Mouse (Mus musculus) limb, embryonic 13.5 days (tissue): ENCODE measurements at regions not wholly inside any gene's neighbourhood (a gene's known extent, or its start where the extent isn't known, plus 50 kb on each side); places are given as distances from the start of the nearest gene placed in this dataset.
A peak's percentile ranks its signal among the peaks of the same experiment; 100 is the strongest.
"Not testable (repeated sequence)": the region's sequence is repeated elsewhere in the genome, so short reads cannot be mapped to it uniquely, and the experiment has no call there.

Experiments used
- ATAC-seq: fragments of 200-750 bp; cut with Nextera tagmentation; 2 replicates; pipeline ENCODE4 v1.8.0; 2017; ENCODE audit warnings: low read depth, moderate number of reproducible peaks, moderate TSS enrichment; ENCODE audit not compliant: low FRiP score
- H3K27ac ChIP-seq: fragments of 300-500 bp; sonication (generic); 2 replicates; pipeline ENCODE4 v1.5.1; 2015; ENCODE audit warnings: inconsistent platforms, mild to moderate bottlenecking, moderate library complexity
- H3K27me3 ChIP-seq: fragments of 300-500 bp; sonication (generic); 2 replicates; pipeline ENCODE4 v1.6.1; 2015; ENCODE audit warnings: mild to moderate bottlenecking, inconsistent platforms
- H3K36me3 ChIP-seq: fragments of 300-500 bp; sonication (generic); 2 replicates; pipeline ENCODE4 v1.6.1; 2015; ENCODE audit warnings: inconsistent platforms, mild to moderate bottlenecking, moderate library complexity
- H3K4me1 ChIP-seq: fragments of 300-500 bp; sonication (generic); 2 replicates; pipeline ENCODE4 v1.6.1; 2015; ENCODE audit warnings: inconsistent platforms
- H3K4me2 ChIP-seq: fragments of 300-500 bp; sonication (generic); replicated peaks from 2 replicates; pipeline ENCODE4 v1.6.1; 2015; ENCODE audit warnings: inconsistent platforms, mild to moderate bottlenecking, moderate library complexity
- H3K4me3 ChIP-seq: fragments of 300-500 bp; sonication (generic); 2 replicates; pipeline ENCODE4 v1.5.1; 2015; ENCODE audit warnings: moderate library complexity, mild to moderate bottlenecking, inconsistent platforms
- H3K9ac ChIP-seq: fragments of 300-500 bp; sonication (generic); 2 replicates; pipeline ENCODE4 v1.6.1; 2015; ENCODE audit warnings: mild to moderate bottlenecking, inconsistent platforms
- H3K9me3 ChIP-seq: fragments of 300-500 bp; sonication (generic); 2 replicates; pipeline ENCODE4 v1.6.1; 2016; ENCODE audit warnings: inconsistent platforms
- WGBS: fragments of 180-500 bp; shearing (Covaris S2); methylation state at CpG from one replicate; pipeline ENCODE4 v1.1.7; 2015; 5-methylcytosine and 5-hydroxymethylcytosine counted together

DNA sequence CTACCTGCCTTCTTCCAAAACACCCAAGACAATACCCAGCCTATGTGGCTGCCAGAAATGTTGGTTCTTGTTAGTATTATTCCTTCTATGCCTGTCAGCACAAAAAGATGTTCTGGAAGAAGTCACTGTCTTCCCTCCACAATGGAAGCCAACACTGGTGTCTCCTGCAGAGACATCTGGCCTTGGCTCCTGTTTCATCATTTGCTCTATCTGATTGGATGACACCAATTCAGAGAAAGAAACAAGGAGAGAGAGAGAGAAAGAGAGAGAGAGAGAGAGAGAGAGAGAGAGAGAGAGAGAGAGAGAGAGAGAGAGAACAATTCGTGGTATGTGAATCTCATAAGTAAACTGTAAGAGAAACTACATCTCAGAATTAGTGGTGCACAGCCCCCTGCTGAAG is 218.9 kb upstream of the Klf3 start:
- H3K9ac ChIP-seq: no peak overlapping the region
- no peaks in the 10 kb centered on the region for H3K27me3 ChIP-seq
- H3K4me3 ChIP-seq: no peak overlapping the region
- no peaks in the 10 kb centered on the region for H3K9me3 ChIP-seq
- 47% methylated on average over 1 of the region's 1 CpGs for WGBS
- H3K4me1 ChIP-seq: peaks cover 41% of the 10 kb centered on the region
- H3K27ac ChIP-seq: no peak overlapping the region
- H3K4me2 ChIP-seq: no peak overlapping the region
- ATAC-seq: no peak
- H3K36me3 ChIP-seq: no peaks in the 10 kb centered on the region

DNA sequence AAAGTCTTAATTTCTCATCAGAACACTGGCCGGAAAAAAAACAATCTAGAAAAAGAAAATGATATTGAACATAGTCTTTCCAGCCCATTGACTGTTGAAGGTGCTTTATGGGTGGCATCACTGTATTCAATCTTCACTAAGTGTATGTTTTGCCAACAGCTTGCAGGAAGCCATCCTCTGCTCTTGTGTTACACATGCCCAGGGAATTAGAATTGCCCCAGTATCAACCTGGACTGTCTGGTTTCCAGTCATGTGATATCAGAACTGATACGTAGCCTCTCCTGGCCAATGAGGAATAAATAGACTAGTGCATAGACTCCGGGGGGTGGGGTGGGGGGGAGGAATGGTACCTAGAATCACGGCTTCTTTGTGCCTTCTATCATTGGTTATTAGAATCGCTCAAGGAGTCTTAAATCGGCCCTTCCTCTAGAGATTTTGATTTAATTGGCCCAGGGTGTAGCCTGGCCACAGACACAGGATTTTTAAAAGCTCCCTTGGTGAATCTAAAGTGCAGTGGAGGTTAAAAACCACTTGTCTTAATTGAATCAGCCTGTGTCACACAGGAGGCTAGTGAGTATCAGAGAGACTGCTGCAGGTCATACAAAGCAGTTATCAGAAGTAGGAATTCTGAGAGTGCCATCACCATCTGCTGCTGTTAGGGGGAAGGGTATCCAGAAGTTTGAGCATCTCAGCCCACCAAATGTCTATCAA is 218.0 kb upstream of the Klf3 start:
- peaks cover 31% of the 10 kb centered on the region for H3K4me1 ChIP-seq
- no peaks in the 10 kb centered on the region for H3K36me3 ChIP-seq
- H3K27me3 ChIP-seq: no peaks in the 10 kb centered on the region
- no peak overlapping the region for H3K4me3 ChIP-seq
- ATAC-seq: no peak
- H3K9ac ChIP-seq: no peak overlapping the region
- H3K4me2 ChIP-seq: no peak overlapping the region
- H3K9me3 ChIP-seq: no peaks in the 10 kb centered on the region
- 44% methylated on average over 6 of the region's 6 CpGs for WGBS
- H3K27ac ChIP-seq: no peak overlapping the region

DNA sequence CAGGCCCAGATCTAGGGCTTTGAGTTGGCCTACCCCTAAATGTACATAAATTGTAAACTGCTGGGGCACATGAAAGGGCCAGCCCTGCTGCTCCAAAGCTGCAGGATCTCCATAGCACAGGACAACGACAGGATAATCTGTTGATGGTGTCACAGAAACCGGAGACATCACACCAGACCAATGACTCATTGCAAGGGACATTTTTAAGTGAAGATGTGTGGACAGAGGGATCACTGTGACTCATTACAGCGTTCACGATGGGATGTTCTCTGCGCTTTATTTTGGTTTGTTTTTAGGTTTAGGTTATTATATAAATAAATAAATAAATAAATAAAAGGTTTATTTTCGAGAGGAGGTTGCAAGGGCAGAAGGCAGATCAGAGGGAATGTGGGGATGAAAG is 216.9 kb upstream of the Klf3 start:
- Histone ChIP-seq H3K4me2 (no peak overlapping the region), H3K4me3 (no peak overlapping the region), H3K9me3 (no peaks in the 10 kb centered on the region), H3K9ac (no peak overlapping the region), H3K36me3 (no peaks in the 10 kb centered on the region), H3K27ac (no peak overlapping the region), H3K4me1 (peaks cover 26% of the 10 kb centered on the region), H3K27me3 (no peaks in the 10 kb centered on the region)
- 83% methylated on average over 6 of the region's 6 CpGs for WGBS
- ATAC-seq: no peak

DNA sequence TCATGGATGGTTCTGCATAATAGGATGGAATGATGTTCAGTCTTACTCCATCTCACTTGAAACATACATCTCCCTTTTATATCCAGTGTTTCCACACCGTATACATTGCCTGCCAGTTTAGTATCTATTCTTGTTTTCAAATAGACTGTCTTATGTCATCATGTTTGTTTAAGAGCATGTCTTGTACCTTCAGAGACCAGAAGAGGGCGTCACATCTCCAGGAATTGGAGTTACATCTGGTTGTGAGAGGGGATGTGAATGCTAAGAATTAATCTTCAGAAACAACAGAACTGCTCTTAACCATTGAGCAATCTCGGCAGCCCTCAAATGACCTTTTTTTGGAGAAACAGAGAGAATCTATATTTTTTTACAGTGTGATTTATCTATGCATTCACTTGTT is 216.3 kb upstream of the Klf3 start:
- no peak for ATAC-seq
- Histone ChIP-seq H3K4me3 (no peak overlapping the region), H3K27me3 (no peaks in the 10 kb centered on the region), H3K4me2 (no peak overlapping the region), H3K36me3 (no peaks in the 10 kb centered on the region), H3K27ac (no peak overlapping the region), H3K9ac (no peak overlapping the region), H3K9me3 (no peaks in the 10 kb centered on the region), H3K4me1 (peaks cover 20% of the 10 kb centered on the region)
- WGBS: 86% methylated on average over 3 of the region's 3 CpGs

DNA sequence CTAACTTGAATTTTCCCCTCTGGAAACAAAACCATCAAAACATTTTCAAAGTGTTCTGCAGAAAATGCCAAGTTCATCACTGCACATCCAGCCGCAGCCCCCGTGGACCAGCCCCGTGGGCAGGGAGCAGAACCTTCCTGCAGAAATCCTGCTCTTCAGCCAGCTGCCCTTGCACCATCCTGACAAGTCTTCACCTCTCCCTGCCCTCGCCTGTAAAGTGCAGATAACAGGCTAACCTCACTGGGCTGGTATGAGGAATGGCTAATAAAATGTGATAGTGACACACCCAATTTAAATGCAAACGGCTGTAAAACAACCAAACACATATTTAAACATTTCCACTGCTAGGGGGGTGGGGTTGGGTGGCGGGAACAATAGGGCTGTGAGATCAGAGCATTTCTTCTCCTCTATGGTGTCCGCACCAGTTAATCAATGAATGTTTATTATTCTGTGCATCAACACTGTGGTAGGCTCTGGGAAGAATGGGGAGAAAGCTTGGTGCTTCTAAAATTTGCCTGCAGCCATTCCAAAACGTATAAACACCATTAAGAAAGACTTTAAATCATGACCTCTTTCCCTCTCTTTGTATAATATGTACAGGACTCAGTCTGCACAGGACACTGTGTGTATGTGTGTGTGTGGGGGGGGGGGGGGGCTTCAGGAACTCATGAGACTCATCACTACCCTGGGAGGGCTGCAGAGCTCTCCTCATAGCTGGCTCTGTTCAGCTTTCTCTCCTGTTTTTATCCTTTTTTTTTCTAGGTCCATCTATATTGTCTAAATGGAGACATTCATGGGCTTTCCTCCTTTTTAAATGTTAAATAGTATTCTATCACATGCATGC is 215.1 kb upstream of the Klf3 start:
- no peak overlapping the region for H3K4me2 ChIP-seq
- H3K9me3 ChIP-seq: no peaks in the 10 kb centered on the region
- H3K9ac ChIP-seq: no peak overlapping the region
- 0 out of 2 replicates have a peak overlapping the region, but pooled peaks have one; percentile 15 for H3K27ac ChIP-seq
- no peak overlapping the region for H3K4me3 ChIP-seq
- ATAC-seq: 0 out of 2 replicates have a peak, but pooled peaks have one; percentile 29
- 25% methylated on average over 8 of the region's 8 CpGs for WGBS
- peaks cover 19% of the 10 kb centered on the region for H3K4me1 ChIP-seq
- no peaks in the 10 kb centered on the region for H3K27me3 ChIP-seq
- H3K36me3 ChIP-seq: no peaks in the 10 kb centered on the region

DNA sequence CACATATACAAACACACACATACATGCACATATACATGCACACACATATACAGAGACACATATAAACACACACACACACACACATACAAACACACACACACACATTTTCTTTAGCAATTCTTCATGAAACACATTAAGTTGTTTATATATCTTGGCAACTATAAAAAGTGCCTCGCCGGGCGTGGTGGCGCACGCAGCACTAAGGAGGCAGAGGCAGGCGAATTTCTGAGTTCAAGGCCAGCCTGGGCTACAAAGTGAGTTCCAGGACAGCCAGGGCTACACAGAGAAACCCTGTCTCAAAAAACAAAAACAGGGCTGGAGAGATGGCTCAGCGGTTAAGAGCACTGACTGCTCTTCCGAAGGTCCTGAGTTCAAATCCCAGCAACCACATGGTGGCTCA is 214.4 kb upstream of the Klf3 start:
- not testable (repeated sequence) for H3K36me3 ChIP-seq, H3K27me3 ChIP-seq, H3K9ac ChIP-seq, H3K9me3 ChIP-seq, H3K4me2 ChIP-seq, ATAC-seq, H3K4me3 ChIP-seq, H3K27ac ChIP-seq
- H3K4me1 ChIP-seq: peaks cover 20% of the 10 kb centered on the region
- WGBS: 95% methylated on average over 8 of the region's 8 CpGs

DNA sequence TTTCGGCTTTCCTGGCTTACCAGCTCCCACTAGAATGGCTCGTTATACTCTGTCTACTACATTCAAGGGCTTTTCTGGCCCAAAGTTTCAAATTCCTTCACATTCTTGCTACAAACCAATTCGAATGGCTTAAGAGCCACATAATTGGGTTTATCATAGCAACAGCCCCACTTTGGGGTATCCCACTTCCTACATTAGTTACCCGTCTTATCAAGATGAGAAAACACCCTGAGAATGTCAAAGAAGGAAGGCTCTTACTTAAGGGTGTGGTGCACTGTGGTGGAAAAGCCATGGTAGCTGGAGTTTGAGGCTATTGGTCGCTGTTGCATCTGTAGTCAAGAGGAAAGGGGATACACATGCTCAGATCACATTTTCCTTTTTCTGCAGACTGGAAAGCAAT is 213.2 kb upstream of the Klf3 start:
- Histone ChIP-seq H3K27me3 (no peaks in the 10 kb centered on the region), H3K9me3 (no peaks in the 10 kb centered on the region), H3K27ac (no peak overlapping the region), H3K9ac (no peak overlapping the region), H3K36me3 (no peaks in the 10 kb centered on the region), H3K4me3 (no peak overlapping the region), H3K4me2 (no peak overlapping the region), H3K4me1 (peaks cover 29% of the 10 kb centered on the region)
- no peak for ATAC-seq
- 81% methylated on average over 5 of the region's 5 CpGs for WGBS

DNA sequence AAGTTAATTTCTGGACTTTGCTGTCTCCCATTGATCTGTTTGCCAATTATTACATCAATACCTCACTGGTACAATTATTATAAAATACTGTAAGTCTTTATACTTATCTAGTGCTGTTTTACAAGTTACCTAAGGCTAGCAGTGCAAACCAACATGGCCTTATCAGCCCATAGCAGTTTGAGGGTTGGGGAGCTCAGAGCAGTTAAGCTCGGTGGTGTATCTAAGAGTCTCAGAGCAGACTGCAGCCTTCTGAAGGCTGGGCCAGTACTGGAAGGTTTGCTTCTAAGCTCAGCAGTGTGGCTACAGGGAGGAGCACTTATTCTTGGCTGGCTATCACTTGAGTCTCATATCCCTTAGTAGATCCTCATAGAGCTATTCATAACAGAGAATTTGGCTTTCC is 212.4 kb upstream of the Klf3 start:
- H3K27me3 ChIP-seq: no peaks in the 10 kb centered on the region
- ATAC-seq: no peak
- H3K27ac ChIP-seq: no peak overlapping the region
- no peak overlapping the region for H3K4me3 ChIP-seq
- no peaks in the 10 kb centered on the region for H3K9me3 ChIP-seq
- WGBS: 86% methylated on average over 1 of the region's 1 CpGs
- no peak overlapping the region for H3K9ac ChIP-seq
- H3K4me2 ChIP-seq: no peak overlapping the region
- peaks cover 31% of the 10 kb centered on the region for H3K4me1 ChIP-seq
- H3K36me3 ChIP-seq: no peaks in the 10 kb centered on the region

DNA sequence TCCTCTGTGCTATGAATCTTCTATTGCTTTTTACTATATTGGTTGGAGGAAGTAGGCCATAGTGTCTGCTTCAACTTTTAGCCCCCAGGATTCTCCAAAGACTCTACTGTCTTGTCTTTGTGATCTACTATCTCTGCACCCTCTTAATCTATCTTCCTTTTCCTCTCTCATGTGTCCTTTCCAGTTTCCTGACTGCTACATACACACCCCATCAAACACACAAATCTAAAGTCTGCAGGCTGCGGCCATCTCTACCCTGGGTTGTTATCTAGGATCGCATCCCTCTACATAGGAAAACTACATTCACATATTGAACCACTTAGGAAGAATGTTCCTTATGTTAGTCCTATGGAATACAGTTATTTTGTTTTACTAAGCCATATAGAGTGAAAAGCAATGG is 211.4 kb upstream of the Klf3 start:
- no peak overlapping the region for H3K4me2 ChIP-seq
- no peaks in the 10 kb centered on the region for H3K27me3 ChIP-seq
- ATAC-seq: no peak
- no peaks in the 10 kb centered on the region for H3K36me3 ChIP-seq
- WGBS: 94% methylated on average over 2 of the region's 2 CpGs
- H3K27ac ChIP-seq: no peak overlapping the region
- H3K4me3 ChIP-seq: no peak overlapping the region
- H3K4me1 ChIP-seq: peaks cover 41% of the 10 kb centered on the region
- no peaks in the 10 kb centered on the region for H3K9me3 ChIP-seq
- H3K9ac ChIP-seq: no peak overlapping the region

DNA sequence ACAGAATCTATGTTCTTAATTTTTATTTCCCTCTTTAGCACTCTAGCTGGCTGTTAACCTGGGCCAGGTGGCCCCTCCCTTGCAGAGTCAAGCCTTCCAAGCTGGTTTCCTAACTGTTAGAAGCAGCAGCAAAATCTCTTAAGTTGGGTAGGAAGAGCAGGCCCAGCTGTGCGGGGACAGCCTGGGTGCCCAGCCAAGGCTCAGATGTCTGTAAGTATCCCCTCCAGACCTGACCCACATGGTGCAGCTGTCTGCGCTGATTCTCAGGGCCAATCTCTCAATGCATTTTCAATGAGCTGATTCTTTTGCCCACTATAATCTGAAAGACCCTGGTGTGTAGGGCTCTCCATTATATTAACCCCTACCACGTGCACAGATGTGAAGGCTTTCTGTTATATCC is 208.0 kb upstream of the Klf3 start:
- 28% methylated on average over 3 of the region's 3 CpGs for WGBS
- H3K4me3 ChIP-seq: no peak overlapping the region
- H3K4me2 ChIP-seq: peak overlapping the region; percentile 25; the same call in 1 of the 2 replicates
- H3K27me3 ChIP-seq: no peaks in the 10 kb centered on the region
- peaks cover 43% of the 10 kb centered on the region for H3K4me1 ChIP-seq
- H3K9me3 ChIP-seq: no peaks in the 10 kb centered on the region
- no peaks in the 10 kb centered on the region for H3K36me3 ChIP-seq
- H3K27ac ChIP-seq: peak overlapping the region; percentile 79
- no peak for ATAC-seq
- no peak overlapping the region for H3K9ac ChIP-seq

DNA sequence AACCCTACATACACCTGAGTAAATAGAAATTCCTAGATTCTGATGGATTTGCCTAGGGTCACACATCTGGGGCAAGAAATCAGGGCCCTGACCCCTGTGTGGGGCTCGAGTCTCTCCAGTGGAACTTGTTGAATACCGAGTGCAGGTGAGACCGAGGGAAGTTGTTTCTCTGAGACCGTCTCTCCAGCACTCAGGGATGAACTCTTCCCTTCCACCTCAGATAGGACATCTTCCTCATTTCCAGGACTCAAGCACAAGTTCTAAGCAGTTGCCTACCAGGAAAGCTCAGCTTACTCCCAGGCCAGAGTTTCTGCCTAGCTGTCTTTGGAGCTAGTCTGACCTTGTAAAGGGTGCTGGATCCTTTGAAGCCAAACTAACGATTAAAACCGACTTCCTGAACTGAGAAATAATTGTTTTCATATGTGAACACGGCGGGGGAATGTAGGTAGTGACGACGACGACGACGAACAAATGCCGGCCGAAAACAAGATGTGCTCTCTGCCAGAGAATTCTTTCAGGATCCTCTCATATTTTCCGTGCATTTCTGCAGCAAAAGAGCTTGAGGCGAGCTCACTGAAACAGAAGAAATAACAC is 207.3 kb upstream of the Klf3 start:
- Histone ChIP-seq H3K9me3 (no peaks in the 10 kb centered on the region), H3K4me3 (no peak overlapping the region), H3K4me2 (peak overlapping the region; percentile 25), H3K4me1 (peaks cover 49% of the 10 kb centered on the region), H3K36me3 (no peaks in the 10 kb centered on the region), H3K27ac (peak overlapping the region; percentile 79), H3K9ac (no peak overlapping the region; the same call in 1 of the 2 replicates), H3K27me3 (no peaks in the 10 kb centered on the region)
- peak; percentile 62 for ATAC-seq
- WGBS: 10% methylated on average over 17 of the region's 17 CpGs

DNA sequence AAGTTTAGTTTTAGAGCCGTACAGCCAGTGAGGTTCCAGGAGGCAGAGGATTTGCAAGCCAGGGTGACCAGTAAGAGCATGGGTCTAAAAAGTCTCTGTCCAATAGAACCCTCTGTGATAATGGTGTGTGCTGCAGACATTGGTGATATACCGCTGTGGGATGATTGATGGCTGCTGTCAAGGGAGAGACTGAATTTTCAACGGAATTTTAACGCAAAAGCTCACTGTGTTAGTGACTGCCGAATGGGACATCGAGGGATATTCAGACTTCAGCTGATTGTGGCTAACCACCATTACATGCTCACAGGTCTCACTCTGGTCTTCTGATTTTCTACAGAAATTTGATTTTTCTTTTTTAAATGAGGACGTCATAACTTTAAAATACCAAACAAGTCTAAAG is 206.2 kb upstream of the Klf3 start:
- H3K4me2 ChIP-seq: no peak overlapping the region
- WGBS: 47% methylated on average over 7 of the region's 7 CpGs
- no peak for ATAC-seq
- no peaks in the 10 kb centered on the region for H3K9me3 ChIP-seq
- H3K9ac ChIP-seq: no peak overlapping the region
- H3K36me3 ChIP-seq: no peaks in the 10 kb centered on the region
- no peak overlapping the region for H3K27ac ChIP-seq
- H3K4me3 ChIP-seq: no peak overlapping the region
- H3K27me3 ChIP-seq: no peaks in the 10 kb centered on the region
- H3K4me1 ChIP-seq: peaks cover 51% of the 10 kb centered on the region
